Mouse (Mus musculus): ENCODE results near the gene Pard3b.

Pard3b gene

DNA sequence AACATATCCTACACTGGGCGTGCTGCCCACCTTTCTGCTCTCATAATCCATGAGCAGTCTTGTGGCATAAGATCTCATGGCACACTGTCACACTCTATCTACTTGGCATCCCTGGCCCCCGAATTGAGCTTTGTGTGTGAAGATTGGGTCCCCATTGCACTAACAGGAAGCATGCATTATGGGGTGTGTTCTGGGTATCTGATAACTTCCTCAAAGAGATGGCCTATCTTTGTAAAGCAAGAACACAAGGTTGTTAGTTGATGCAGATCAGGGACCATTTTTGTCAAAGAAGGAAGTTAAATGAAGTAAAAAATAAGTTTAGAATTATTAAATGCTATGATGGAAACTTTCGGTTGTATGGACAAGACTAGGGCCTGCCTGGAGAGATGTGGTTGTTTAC is 755.9 kb downstream of the Pard3b start:
- DNase-seq (ENCODE audit: low spot score): no peak

DNA sequence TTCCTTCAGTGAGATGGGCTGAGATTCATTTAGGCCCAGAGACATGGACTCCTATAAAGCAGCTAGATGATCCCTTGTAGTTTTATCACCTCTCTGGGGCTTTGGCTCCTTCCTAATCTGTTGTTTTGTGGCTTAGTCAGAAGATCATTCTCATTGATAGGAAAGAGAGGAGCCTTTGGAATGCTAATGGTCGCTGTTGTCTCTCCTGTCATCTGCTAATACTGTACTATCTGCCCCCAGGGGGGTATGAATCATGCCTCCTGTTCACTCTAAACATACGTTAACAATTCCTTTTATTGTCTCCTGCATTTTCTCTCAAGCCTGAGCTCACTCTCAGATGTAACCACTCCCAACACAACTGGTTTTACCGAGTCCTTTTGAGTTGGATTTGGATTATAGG is 759.6 kb downstream of the Pard3b start:
- no peak for DNase-seq (ENCODE audit: low spot score)

DNA sequence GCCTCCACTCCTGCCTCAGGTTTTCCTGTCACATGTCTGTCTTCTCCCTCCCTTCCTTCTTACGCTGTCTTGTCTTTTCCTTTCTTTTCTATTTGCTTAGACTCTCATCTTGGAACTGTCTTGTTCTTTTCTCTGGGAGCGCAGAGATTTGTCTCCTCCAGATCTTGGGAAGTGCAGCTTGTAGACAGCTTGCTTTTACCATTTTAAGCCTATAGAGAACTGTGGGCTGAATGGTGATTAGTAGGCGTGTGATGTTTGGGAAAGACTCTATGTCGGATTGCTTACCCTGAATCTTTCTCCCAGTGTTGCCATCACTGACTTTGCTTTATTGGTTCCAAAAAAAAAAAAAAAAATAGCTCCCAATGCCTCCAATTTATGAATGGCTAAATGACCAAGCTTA is 760.1 kb downstream of the Pard3b start:
- DNase-seq (ENCODE audit: low spot score): no peak

- DNase-seq (ENCODE audit: low spot score): no peak
These were observed 766.4 kb downstream of the Pard3b start for GRCm38 (mm10) chr1:62405061-62405460.

DNA sequence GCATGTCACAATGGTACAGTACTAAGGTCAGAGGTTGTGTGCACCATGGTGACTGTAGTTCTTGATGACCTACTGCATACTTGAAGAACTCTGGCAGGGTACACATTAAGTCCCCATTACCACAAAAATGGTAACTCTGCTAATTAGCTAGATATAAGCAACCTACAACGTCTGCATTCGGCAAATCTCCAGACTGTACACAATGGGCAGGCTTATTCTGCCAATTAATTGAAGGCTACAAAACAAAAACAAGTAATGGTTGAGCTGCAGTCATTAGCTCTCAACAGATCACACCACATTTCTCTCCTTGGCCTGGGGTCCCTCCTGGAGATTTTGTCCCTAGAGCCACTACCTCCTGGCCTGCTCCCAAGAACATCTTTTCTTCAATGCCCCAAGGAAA is 772.7 kb downstream of the Pard3b start:
- DNase-seq (ENCODE audit: low spot score): no peak

GRCm38 (mm10) chr1:62412019-62412418 is 773.4 kb downstream of the Pard3b start:
- no peak for DNase-seq (ENCODE audit: low spot score)

GRCm38 (mm10) chr1:62412988-62413387 is 774.4 kb downstream of the Pard3b start:
- no peak for DNase-seq (ENCODE audit: low spot score)

DNA sequence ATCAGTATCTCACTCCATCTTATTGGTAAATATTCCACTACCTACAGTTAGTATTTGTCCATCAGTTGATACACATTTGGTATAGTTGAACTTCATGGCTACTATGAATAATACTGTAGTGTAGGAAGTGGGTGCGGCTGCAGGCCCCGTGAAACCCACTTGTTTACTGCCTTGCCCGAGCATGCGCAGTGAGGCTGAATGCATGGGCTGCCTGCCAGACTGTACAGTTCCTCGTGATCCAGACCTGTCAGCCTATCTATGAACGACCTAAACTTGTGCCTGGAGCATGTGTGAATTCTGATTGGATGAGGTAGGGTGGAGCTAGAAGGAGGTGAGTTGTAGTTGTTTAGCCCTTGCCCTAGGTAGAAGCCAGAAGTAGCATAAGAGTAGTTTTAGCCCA is 775.9 kb downstream of the Pard3b start:
- no peak for DNase-seq (ENCODE audit: low spot score)

GRCm38 (mm10) chr1:62416627-62417374 is 778.2 kb downstream of the Pard3b start:
- DNase-seq (ENCODE audit: low spot score): no peak

GRCm38 (mm10) chr1:62422896-62423650 is 784.4 kb downstream of the Pard3b start:
- no peak for DNase-seq (ENCODE audit: low spot score)

DNA sequence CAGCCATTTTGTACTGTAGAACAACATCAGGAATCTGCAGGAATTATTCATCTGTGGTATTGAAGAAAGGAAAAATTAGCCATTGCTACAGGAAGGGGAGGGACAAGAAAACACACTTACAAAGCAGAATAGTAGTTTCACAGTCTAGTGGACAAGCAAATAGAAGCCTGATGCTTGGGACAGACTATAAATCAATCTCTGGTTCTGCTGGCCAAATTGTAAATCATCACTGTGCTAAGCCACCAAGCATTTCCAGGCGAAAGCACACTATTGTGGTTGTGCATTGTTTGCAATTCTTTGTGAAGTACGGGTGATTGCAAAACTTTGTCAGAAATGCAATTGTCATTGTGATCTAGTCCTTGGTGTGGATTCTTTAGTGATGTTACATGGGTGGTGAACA is 786.7 kb downstream of the Pard3b start:
- no peak for DNase-seq (ENCODE audit: low spot score)

- DNase-seq (ENCODE audit: low spot score): no peak
These were observed 790.1 kb downstream of the Pard3b start for GRCm38 (mm10) chr1:62428736-62429135.

- no peak for DNase-seq (ENCODE audit: low spot score)
These were observed 790.9 kb downstream of the Pard3b start for GRCm38 (mm10) chr1:62429333-62430182.

GRCm38 (mm10) chr1:62431054-62431453 is 792.4 kb downstream of the Pard3b start:
- no peak for DNase-seq (ENCODE audit: low spot score)

- DNase-seq (ENCODE audit: low spot score): no peak
These were observed 795.3 kb downstream of the Pard3b start for GRCm38 (mm10) chr1:62433891-62434290.

- DNase-seq (ENCODE audit: low spot score): no peak
These were observed 797.2 kb downstream of the Pard3b start for GRCm38 (mm10) chr1:62435844-62436243.

- no peak for DNase-seq (ENCODE audit: low spot score)
These were observed 797.7 kb downstream of the Pard3b start for GRCm38 (mm10) chr1:62436304-62436703.

- DNase-seq (ENCODE audit: low spot score): no peak
These were observed 798.9 kb downstream of the Pard3b start for GRCm38 (mm10) chr1:62437493-62437892.

- no peak for DNase-seq (ENCODE audit: low spot score)
These were observed 805.8 kb downstream of the Pard3b start for GRCm38 (mm10) chr1:62444406-62444805.

GRCm38 (mm10) chr1:62446818-62447217 is 808.2 kb downstream of the Pard3b start:
- no peak for DNase-seq (ENCODE audit: low spot score)

- no peak for DNase-seq (ENCODE audit: low spot score)
These were observed 810.7 kb downstream of the Pard3b start for GRCm38 (mm10) chr1:62449193-62449875.

DNA sequence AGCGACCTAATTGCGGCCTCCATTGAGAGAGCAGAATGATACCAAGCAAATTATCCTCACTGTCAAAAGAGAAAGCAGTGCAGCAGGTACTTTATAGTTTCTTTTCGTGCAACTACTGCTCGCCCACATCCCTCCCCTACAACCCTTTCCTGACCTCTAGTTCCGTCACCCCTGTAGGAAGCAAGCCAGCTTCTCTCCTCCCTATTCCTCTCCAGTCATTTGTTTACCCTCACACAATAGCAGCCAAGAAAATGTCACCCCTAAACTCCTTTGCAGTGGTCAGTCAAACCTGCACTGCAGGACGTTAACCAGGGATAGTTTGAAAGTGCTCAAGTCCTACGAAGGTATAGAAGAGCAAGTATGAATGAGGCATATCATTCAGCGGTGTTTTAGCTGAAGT is 826.9 kb downstream of the Pard3b start:
- DNase-seq (ENCODE audit: low spot score): no peak
